ENCODE assay signal across 8 mouse cellular contexts in the genomic region with DNA sequence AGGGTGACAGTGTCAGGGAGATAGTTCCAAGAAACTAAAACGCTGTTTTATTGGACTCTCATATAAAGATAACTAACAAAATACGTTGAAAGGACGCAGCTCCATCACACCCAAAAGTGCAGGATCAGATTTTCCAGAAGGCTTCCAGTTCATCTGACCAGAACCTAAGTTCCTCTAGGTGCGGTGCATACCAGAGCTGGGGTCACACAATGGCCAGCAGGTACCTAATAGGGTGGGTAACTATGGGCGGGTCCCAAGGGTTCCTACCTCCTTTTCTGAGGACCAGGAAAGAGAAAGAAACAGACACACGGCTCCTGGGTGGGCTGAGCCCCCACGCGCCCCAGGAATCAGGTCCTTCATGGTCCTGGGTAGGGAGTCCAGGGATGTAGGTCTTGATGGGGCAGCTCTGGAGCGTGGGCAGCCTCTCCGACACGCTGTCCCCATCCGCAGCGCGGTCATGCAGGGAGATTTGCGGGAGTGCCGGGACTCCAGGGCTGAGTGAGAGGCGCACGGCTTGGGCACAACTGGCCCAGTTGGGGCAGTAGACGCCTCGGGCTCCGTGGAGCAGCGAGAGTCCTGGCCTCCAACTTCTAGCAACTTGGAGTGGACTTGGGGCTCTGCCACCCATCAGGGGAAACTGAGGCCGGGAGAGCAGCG. TPM values are rescaled to one million over a fixed set of nuclear protein-coding genes. Genes with fewer than 3 reads are reported as not detected.
A peak's percentile ranks its signal among the peaks of the same experiment; 100 is the strongest.
DNase-seq lines count a peak whose midpoint lies in the region; ATAC-seq and TF ChIP-seq lines count a peak whose summit lies in the region.

No protein-coding gene starts in this region.

- TF ChIP-seq CTCF in thymus, adult 2 months (IDR thresholded peaks at IDR 0.05; ENCODE audit: borderline replicate concordance, control insufficient read depth, extremely low read depth, insufficient read depth, low read length, poor library complexity): no peak

- no peaks in the 10 kb centered on the region for H3K27me3 ChIP-seq in thymus, adult 2 months (ENCODE audit: control insufficient read depth, insufficient read depth, low read length)
- peaks cover 13% of the 10 kb centered on the region for H3K27me3 ChIP-seq in limb, embryonic 10.5 days (ENCODE audit: low read depth, poor library complexity, severe bottlenecking)
- no peaks in the 10 kb centered on the region for H3K27me3 ChIP-seq in neural tube, embryonic 12.5 days (replicated peaks)

- H3K4me1 ChIP-seq in thymus, adult 2 months (replicated peaks; ENCODE audit: control insufficient read depth, insufficient read depth, low read length): peaks cover 15% of the 10 kb centered on the region
- peaks cover 19% of the 10 kb centered on the region for H3K4me1 ChIP-seq in limb, embryonic 10.5 days
- H3K4me1 ChIP-seq in neural tube, embryonic 12.5 days: peaks cover 13% of the 10 kb centered on the region

- H3K4me2 ChIP-seq in neural tube, embryonic 12.5 days (replicated peaks): peak overlapping the region; percentile 96

- peak; percentile 23; the same call in 1 of the 2 replicates for ATAC-seq in frontal cortex, adult (ENCODE audit: low TSS enrichment)
- peak; percentile 33 for ATAC-seq in neural tube, embryonic 12.5 days (ENCODE audit: low FRiP score, low read depth)

- H3K27ac ChIP-seq in thymus, adult 2 months (ENCODE audit: control insufficient read depth, insufficient read depth, low read length): no peak overlapping the region
- H3K27ac ChIP-seq in limb, embryonic 10.5 days: peak overlapping the region; percentile 67
- no peak overlapping the region for H3K27ac ChIP-seq in neural tube, embryonic 12.5 days

- WGBS in thymus, adult 2 months: 18% methylated on average over 24 of the region's 24 CpGs
- WGBS in limb, embryonic 10.5 days: 11% methylated on average over 24 of the region's 24 CpGs
- 10% methylated on average over 24 of the region's 24 CpGs for WGBS in neural tube, embryonic 12.5 days

- peak overlapping the region; percentile 62 for H3K9ac ChIP-seq in neural tube, embryonic 12.5 days

- H3K9me3 ChIP-seq in limb, embryonic 10.5 days (replicated peaks): no peaks in the 10 kb centered on the region
- no peaks in the 10 kb centered on the region for H3K9me3 ChIP-seq in neural tube, embryonic 12.5 days

- no peak for DNase-seq in frontal cortex, adult 2 months (ENCODE audit: extremely low spot score in 1 of 2, low spot score in 1 of 2)
- no peak for DNase-seq in thymus, adult 2 months
- no peak for DNase-seq in thymus, postnatal 25 days
- no peak for DNase-seq in limb, embryonic 10.5 days (ENCODE audit: low spot score)
- no peak for DNase-seq in frontal cortex, postnatal 10 days (ENCODE audit: low spot score in 2 of 2)
- DNase-seq in MN1 (ENCODE audit: low spot score): no peak

- TF ChIP-seq POLR2A in thymus, adult 2 months (IDR thresholded peaks at IDR 0.05; ENCODE audit: control insufficient read depth, extremely low read depth, insufficient read depth, low read length, poor library complexity): no peak

- peak overlapping the region; percentile 61 for H3K4me3 ChIP-seq in thymus, adult 2 months (ENCODE audit: control insufficient read depth, insufficient read depth, low read length)
- peak overlapping the region; percentile 62 for H3K4me3 ChIP-seq in limb, embryonic 10.5 days
- peak overlapping the region; percentile 61 for H3K4me3 ChIP-seq in neural tube, embryonic 12.5 days

- no peaks in the 10 kb centered on the region for H3K36me3 ChIP-seq in thymus, adult 2 months (ENCODE audit: control insufficient read depth, insufficient read depth, low read length)
- H3K36me3 ChIP-seq in limb, embryonic 10.5 days: no peaks in the 10 kb centered on the region
- H3K36me3 ChIP-seq in neural tube, embryonic 12.5 days: no peaks in the 10 kb centered on the region

RNA-seq across cellular contexts. Expression of gene Wfs1, which starts 0.8 kb away (rescaled TPM):
- polyA plus RNA-seq in frontal cortex, adult 2 months (2012; rRNA removed): 56.5 and 65.1 TPM in 2 replicates
- polyA plus RNA-seq in thymus, adult 2 months (2012; rRNA removed): 7.1 and 8.5 TPM in 2 replicates
- 6.1 and 6.7 TPM in 2 replicates for polyA plus RNA-seq in limb, embryonic 10.5 days (2016; fragmentation: Nextera tagmentation; extraction: Ambion mirVana)
- polyA plus RNA-seq in neural tube, embryonic 12.5 days (2016; fragmentation: Nextera tagmentation; extraction: Ambion mirVana): 8.6 and 8.9 TPM in 2 replicates
